Mouse (Mus musculus): ENCODE results near the gene Atg9b. TPM values are rescaled to one million over a fixed set of nuclear protein-coding genes. Genes with fewer than 3 reads are reported as not detected.

The Atg9b gene
- polyA plus RNA-seq, 1 experiment from 2014 or later: 0.54 TPM

DNA sequence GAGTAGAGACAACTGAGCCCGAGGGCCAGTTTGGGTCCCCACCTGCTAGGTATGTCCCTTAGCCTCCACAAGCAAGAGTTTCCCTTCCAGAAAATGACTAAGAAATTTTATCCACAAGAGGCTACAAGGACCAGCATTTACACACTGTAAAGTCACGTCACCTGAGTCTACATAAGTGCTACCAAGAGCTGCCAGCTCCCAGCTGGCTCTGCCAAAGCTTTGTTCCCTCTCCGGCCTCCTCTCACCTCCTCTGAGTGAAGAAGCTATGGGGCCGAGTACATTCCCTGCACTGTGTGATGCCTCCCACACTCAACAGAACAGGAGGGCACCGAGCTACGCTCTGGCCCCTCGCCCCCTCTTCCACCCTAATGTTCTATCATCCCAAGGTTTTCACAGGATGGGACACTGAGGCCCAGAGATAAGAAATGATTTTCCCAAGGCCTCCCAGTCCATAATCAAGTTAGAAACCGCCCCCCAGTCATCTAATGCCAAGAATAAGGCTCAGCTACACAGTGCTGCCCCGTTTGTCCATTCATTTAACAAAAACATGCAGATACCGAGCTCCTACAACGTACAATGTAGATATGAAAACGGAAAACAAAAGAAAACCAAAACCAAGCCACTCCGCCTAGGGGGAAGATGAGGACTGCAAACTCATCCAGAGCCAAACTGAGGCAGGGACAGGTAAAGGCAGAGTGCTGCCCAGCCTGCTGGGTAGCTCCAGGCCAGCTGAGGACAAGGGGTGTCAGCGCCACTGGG, 49.6 kb downstream of the Atg9b start:
- Histone ChIP-seq H3K4me3 (ENCODE audit: low read depth, low read length) (no peak overlapping the region), H3K4me2 (replicated peaks; ENCODE audit: low read depth, low read length) (no peak overlapping the region), H3K9me3 (ENCODE audit: low read length) (no peaks in the 10 kb centered on the region), H3K36me3 (ENCODE audit: insufficient read depth, low read length) (no peaks in the 10 kb centered on the region), H3K27me3 (replicated peaks; ENCODE audit: insufficient read depth, low read length) (no peaks in the 10 kb centered on the region), H3K27ac (ENCODE audit: low read length) (no peak overlapping the region), H3K9ac (replicated peaks; ENCODE audit: low read depth) (no peak overlapping the region), H3K4me1 (ENCODE audit: insufficient read depth, low read depth, low read length) (peaks cover 16% of the 10 kb centered on the region; the same call in 1 of the 2 replicates)
- TF ChIP-seq CTCF (IDR thresholded peaks at IDR 0.05) (no peak), EP300 (IDR thresholded peaks at IDR 0.05) (no peak)
- DNase-seq (ENCODE audit: low spot score): peak; percentile 74
- WGBS: 66% methylated on average over 14 of the region's 14 CpGs
- peak; percentile 70 for ATAC-seq

DNA sequence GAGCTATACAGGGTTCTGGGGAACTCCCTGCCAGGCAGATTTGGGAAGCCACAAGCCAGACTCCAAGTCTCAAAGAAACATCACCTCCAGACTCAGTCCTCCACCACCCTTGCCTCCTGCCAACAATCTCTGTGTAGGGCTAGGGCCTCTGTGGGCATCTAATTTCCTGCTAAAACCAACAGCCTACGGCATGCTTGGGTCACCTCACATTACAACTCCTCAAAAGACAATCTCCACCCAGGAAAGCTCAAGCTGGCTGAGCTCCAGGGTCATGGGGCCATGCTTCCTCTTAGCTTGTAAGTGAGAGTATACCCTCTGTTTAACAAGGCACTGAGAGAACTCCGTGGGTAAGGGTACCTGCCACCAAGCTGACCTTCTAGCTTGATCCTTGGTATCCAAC, 54.1 kb downstream of the Atg9b start:
- H3K27ac ChIP-seq (ENCODE audit: low read length): no peak overlapping the region
- H3K4me2 ChIP-seq (replicated peaks; ENCODE audit: low read depth, low read length): no peak overlapping the region
- H3K27me3 ChIP-seq (replicated peaks; ENCODE audit: insufficient read depth, low read length): no peaks in the 10 kb centered on the region
- DNase-seq (ENCODE audit: low spot score) (no peak), ATAC-seq (no peak)
- H3K9ac ChIP-seq (replicated peaks; ENCODE audit: low read depth): no peak overlapping the region
- no peak for TF ChIP-seq CTCF (IDR thresholded peaks at IDR 0.05)
- TF ChIP-seq EP300 (IDR thresholded peaks at IDR 0.05): no peak
- H3K9me3 ChIP-seq (ENCODE audit: low read length): no peaks in the 10 kb centered on the region
- no peaks in the 10 kb centered on the region for H3K36me3 ChIP-seq (ENCODE audit: insufficient read depth, low read length)
- no peak overlapping the region for H3K4me3 ChIP-seq (ENCODE audit: low read depth, low read length)
- WGBS: 12% methylated on average over 2 of the region's 2 CpGs
- H3K4me1 ChIP-seq (ENCODE audit: insufficient read depth, low read depth, low read length): peaks cover 6% of the 10 kb centered on the region; the same call in 1 of the 2 replicates

DNA sequence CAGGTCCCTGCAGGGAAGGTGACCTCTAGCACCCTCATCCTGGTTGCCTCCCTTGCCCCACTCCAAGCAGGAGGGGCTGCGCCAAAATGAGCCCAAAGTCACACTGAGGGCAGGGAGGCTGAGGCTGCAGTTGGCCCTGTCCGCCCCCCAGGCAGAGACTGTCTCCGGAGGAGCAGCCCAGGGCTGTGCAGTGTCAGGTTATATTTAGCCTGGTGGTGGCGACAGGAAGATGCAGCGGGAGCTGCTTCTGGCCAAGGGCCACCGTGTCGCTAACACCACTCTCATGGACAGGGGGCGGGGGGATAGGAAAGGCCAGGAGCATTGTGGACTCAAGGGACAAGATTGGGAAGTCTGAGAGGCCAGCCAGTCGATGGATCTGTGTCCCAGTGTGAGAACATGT, 54.6 kb downstream of the Atg9b start:
- H3K36me3 ChIP-seq (ENCODE audit: insufficient read depth, low read length): no peaks in the 10 kb centered on the region
- 12% methylated on average over 9 of the region's 9 CpGs for WGBS
- no peaks in the 10 kb centered on the region for H3K27me3 ChIP-seq (replicated peaks; ENCODE audit: insufficient read depth, low read length)
- peak; percentile 72 for ATAC-seq
- TF ChIP-seq EP300 (IDR thresholded peaks at IDR 0.05) (no peak), CTCF (IDR thresholded peaks at IDR 0.05) (peak; percentile 57)
- H3K4me2 ChIP-seq (replicated peaks; ENCODE audit: low read depth, low read length): no peak overlapping the region
- peaks cover 6% of the 10 kb centered on the region; the same call in 1 of the 2 replicates for H3K4me1 ChIP-seq (ENCODE audit: insufficient read depth, low read depth, low read length)
- H3K9me3 ChIP-seq (ENCODE audit: low read length): no peaks in the 10 kb centered on the region
- H3K27ac ChIP-seq (ENCODE audit: low read length): no peak overlapping the region
- peak; percentile 74 for DNase-seq (ENCODE audit: low spot score)
- no peak overlapping the region for H3K4me3 ChIP-seq (ENCODE audit: low read depth, low read length)
- H3K9ac ChIP-seq (replicated peaks; ENCODE audit: low read depth): no peak overlapping the region

DNA sequence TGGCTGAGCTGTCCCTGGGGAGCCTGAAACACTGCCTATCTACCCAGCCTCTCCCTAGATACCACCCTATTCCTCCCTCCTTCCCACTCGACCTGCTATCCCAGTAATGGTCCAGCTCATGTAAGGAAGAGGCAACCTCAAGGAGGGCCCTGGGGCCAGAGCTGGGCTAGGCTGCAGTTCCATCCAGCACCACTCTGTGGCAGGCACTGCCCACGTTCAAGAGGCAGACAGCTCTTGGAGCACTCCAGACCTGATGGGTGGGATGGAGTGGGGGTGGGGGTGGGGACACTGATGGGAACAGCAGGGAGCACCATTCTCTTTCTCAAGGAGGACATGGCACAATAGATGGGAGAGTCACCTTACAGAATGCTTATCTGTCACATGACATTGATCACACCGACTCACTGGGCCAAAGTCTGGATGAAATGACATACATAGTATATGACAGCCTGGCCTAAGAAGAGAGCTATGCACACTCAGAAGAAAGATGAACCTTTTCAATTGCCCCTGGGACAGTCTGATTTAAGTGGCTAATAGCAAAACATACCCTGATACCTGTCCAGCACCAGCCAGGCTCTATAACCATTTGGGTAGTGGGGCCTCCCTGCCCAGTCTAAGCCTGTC, 55.9 kb downstream of the Atg9b start:
- DNase-seq (ENCODE audit: low spot score) (peak; percentile 67), ATAC-seq (peak; percentile 70)
- TF ChIP-seq CTCF (IDR thresholded peaks at IDR 0.05): peak; percentile 92
- TF ChIP-seq EP300 (IDR thresholded peaks at IDR 0.05): no peak
- no peak overlapping the region for H3K4me3 ChIP-seq (ENCODE audit: low read depth, low read length)
- no peaks in the 10 kb centered on the region for H3K9me3 ChIP-seq (ENCODE audit: low read length)
- H3K4me2 ChIP-seq (replicated peaks; ENCODE audit: low read depth, low read length): no peak overlapping the region
- peaks cover 6% of the 10 kb centered on the region; the same call in 1 of the 2 replicates for H3K4me1 ChIP-seq (ENCODE audit: insufficient read depth, low read depth, low read length)
- H3K27ac ChIP-seq (ENCODE audit: low read length): no peak overlapping the region; the same call in 1 of the 2 replicates
- H3K27me3 ChIP-seq (replicated peaks; ENCODE audit: insufficient read depth, low read length): no peaks in the 10 kb centered on the region
- 19% methylated on average over 3 of the region's 3 CpGs for WGBS
- no peak overlapping the region for H3K9ac ChIP-seq (replicated peaks; ENCODE audit: low read depth)
- no peaks in the 10 kb centered on the region for H3K36me3 ChIP-seq (ENCODE audit: insufficient read depth, low read length)

DNA sequence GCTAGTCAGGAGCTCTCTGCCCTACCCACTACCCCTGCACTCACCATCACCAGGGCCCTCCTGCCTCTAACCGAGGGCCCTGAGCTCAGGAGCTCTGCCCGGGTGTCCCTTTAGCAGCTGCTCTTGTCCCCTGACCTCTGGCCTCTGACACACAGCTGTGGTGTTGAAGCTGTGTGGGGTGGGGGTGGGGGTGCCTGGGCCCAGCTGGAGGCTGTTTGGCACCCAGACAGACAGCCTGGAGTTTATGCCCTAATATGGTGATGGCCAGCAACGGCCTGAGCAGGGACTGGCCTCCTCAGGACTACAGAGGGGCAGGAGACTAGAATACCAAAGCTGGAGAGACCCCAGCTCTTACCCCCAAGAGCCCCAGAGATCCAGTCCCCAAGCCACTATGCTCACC, 57.2 kb downstream of the Atg9b start:
- H3K4me1 ChIP-seq (ENCODE audit: insufficient read depth, low read depth, low read length): peaks cover 6% of the 10 kb centered on the region; the same call in 1 of the 2 replicates
- H3K9ac ChIP-seq (replicated peaks; ENCODE audit: low read depth): no peak overlapping the region

More for the DNA sequence above, 57.2 kb downstream of the Atg9b start:
- H3K4me2 ChIP-seq (replicated peaks; ENCODE audit: low read depth, low read length): no peak overlapping the region
- peak; percentile 65 for ATAC-seq
- TF ChIP-seq CTCF (IDR thresholded peaks at IDR 0.05) (no peak), EP300 (IDR thresholded peaks at IDR 0.05) (no peak)
- H3K36me3 ChIP-seq (ENCODE audit: insufficient read depth, low read length): no peaks in the 10 kb centered on the region
- 12% methylated on average over 3 of the region's 3 CpGs for WGBS
- H3K9me3 ChIP-seq (ENCODE audit: low read length): no peaks in the 10 kb centered on the region
- H3K27ac ChIP-seq (ENCODE audit: low read length): peak overlapping the region; percentile 51; the same call in 1 of the 2 replicates
- no peaks in the 10 kb centered on the region for H3K27me3 ChIP-seq (replicated peaks; ENCODE audit: insufficient read depth, low read length)
- peak; percentile 56 for DNase-seq (ENCODE audit: low spot score)
- H3K4me3 ChIP-seq (ENCODE audit: low read depth, low read length): no peak overlapping the region

Other genes with a start within 250 kb of the Atg9b start
- 7.7 and 8.0 TPM in 2 replicates for gene Nupl2, start 227.2 kb downstream of the Atg9b start, polyA plus RNA-seq (2015; fragmentation: Nextera tagmentation; extraction: Ambion mirVana)
- 5.0 and 5.8 TPM in 2 replicates for gene Kcnh2, start 40.5 kb downstream of the Atg9b start, polyA plus RNA-seq (2015; fragmentation: Nextera tagmentation; extraction: Ambion mirVana)
- 20.3 and 26.5 TPM in 2 replicates for gene Nos3, start 27.3 kb downstream of the Atg9b start, polyA plus RNA-seq (2015; fragmentation: Nextera tagmentation; extraction: Ambion mirVana)
- gene Abcb8, start 1.5 kb upstream of the Atg9b start, polyA plus RNA-seq (2015; fragmentation: Nextera tagmentation; extraction: Ambion mirVana): 22.4 and 25.6 TPM in 2 replicates
- gene Asic3, start 21.2 kb upstream of the Atg9b start, polyA plus RNA-seq (2015; fragmentation: Nextera tagmentation; extraction: Ambion mirVana): 0.07 and 0.29 TPM in 2 replicates
- 31.1 and 31.6 TPM in 2 replicates for gene Cdk5, start 31.4 kb upstream of the Atg9b start, polyA plus RNA-seq (2015; fragmentation: Nextera tagmentation; extraction: Ambion mirVana)
- gene Slc4a2, start 31.7 kb upstream of the Atg9b start, polyA plus RNA-seq (2015; fragmentation: Nextera tagmentation; extraction: Ambion mirVana): 28.9 and 35.0 TPM in 2 replicates
- gene Fastk, start 53.1 kb upstream of the Atg9b start, polyA plus RNA-seq (2015; fragmentation: Nextera tagmentation; extraction: Ambion mirVana): 58.4 and 65.1 TPM in 2 replicates
- 16.6 and 17.7 TPM in 2 replicates for gene Tmub1, start 55.7 kb upstream of the Atg9b start, polyA plus RNA-seq (2015; fragmentation: Nextera tagmentation; extraction: Ambion mirVana)
- 44.7 and 51.2 TPM in 2 replicates for gene Agap3, start 60.0 kb upstream of the Atg9b start, polyA plus RNA-seq (2015; fragmentation: Nextera tagmentation; extraction: Ambion mirVana)
- 0.06 TPM in 1 of 2 replicates, not detected in the other for gene Gbx1, start 135.1 kb upstream of the Atg9b start, polyA plus RNA-seq (2015; fragmentation: Nextera tagmentation; extraction: Ambion mirVana)
- gene Asb10, start 148.8 kb upstream of the Atg9b start, polyA plus RNA-seq (2015; fragmentation: Nextera tagmentation; extraction: Ambion mirVana): 0.21 and 0.29 TPM in 2 replicates
- not detected in 2 replicates for gene 4931409K22Rik, start 164.7 kb upstream of the Atg9b start, polyA plus RNA-seq (2015; fragmentation: Nextera tagmentation; extraction: Ambion mirVana)
- 47.7 TPM in 2 replicates for gene Abcf2, start 185.3 kb upstream of the Atg9b start, polyA plus RNA-seq (2015; fragmentation: Nextera tagmentation; extraction: Ambion mirVana)
- gene Chpf2, start 194.6 kb upstream of the Atg9b start, polyA plus RNA-seq (2015; fragmentation: Nextera tagmentation; extraction: Ambion mirVana): 18.3 and 22.5 TPM in 2 replicates
- 8.0 and 12.1 TPM in 2 replicates for gene Smarcd3, start 232.3 kb upstream of the Atg9b start, polyA plus RNA-seq (2015; fragmentation: Nextera tagmentation; extraction: Ambion mirVana)

All from lung, postnatal 0 days (tissue).